Mouse (Mus musculus) thymus, adult 2 months (tissue): ENCODE results near the gene Slc7a8.

Experiments used
- CTCF ChIP-seq: fragments of 200-500 bp; IDR thresholded peaks from 2 replicates; pipeline ENCODE4 v1.5.1; 2012; ENCODE audit warnings: mild to moderate bottlenecking, control low read depth, low read length, moderate library complexity, borderline replicate concordance; ENCODE audit not compliant: control insufficient read depth, poor library complexity, insufficient read depth; ENCODE audit errors: extremely low read depth
- POLR2A ChIP-seq: fragments of 200-500 bp; IDR thresholded peaks from 2 replicates; pipeline ENCODE4 v1.6.1; 2012; ENCODE audit warnings: mild to moderate bottlenecking, low read length, control low read depth, moderate library complexity; ENCODE audit not compliant: control insufficient read depth, poor library complexity, insufficient read depth; ENCODE audit errors: extremely low read depth

DNA sequence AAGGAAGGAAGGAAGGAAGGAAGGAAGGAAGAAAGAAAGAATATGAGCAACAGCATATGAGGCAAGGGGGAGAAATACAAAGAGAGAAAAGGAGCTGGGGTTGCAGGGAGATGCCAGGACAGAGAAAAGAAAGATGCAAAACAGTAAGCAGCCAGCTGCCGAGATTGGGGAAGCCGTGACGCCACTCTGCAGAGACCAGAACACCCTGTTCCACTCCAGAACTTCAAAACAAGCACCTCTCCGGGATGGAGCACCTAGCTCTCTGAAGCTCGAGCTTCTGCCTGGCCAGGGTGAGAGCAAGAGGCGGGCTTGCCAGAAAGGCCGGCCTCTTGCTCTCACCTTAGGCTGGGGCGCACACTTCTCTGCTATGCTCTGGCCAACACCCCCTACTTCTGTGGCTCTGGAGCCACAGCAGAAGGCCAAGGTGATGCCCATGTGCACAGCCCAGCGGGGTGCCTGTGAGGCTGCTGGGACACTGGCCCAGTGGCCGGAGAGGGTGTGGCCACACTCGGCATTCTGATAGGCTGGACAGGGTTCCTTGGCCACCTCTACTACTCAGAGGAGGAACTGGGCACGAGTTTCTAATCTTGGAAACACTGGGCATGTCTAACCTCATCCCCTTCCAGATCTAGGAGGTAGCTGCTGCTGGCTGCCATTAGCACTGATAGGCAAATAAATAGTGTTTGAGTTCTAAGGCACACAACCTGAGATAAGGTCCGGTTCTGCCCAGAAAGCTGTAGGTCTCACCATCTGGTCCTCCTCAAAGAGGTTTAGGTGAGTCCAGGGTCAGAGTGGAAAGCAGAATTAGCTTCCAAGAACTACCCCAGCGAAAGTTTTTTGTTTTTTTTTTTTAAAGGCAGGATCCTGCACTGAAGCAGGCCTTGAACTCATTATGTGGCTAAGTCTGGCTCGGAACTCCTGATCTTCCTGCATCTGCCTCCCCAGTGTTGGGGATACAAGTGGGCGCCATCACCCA is 33.5 kb downstream of the Slc7a8 start:
- no peak for TF ChIP-seq CTCF
- TF ChIP-seq POLR2A = no peak
